Mouse (Mus musculus): ENCODE measurements around the gene Bend6. TPM values are rescaled to one million over a fixed set of nuclear protein-coding genes. Genes with fewer than 3 reads are reported as not detected.

Bend6 gene
- 1 to 10 TPM; 1.3 to 4.3 TPM for polyA plus RNA-seq (2012; fragmentation: generic; extraction: Trizol)

GRCm38 (mm10) chr1:33907421-33908190, at the start of gene Bend6:
Bend6 (minus strand) TSS chr1:33907816.

GRCm38 (mm10) chr1:33908191-33908962, 761 bp upstream of the Bend6 start, which contains the start of gene Dst:
Dst (plus strand) TSS chr1:33908225.

GRCm38 (mm10) chr1:33813868-33814794, 93.5 kb downstream of the Bend6 start, which contains the start of gene Zfp451:
Zfp451 (minus strand) TSS chr1:33814595.

Other genes starting within 250 kb of the Bend6 start
- 10 to 100 TPM in 1 of 2 experiments, 1 to 10 TPM in 1; 6.0 to 15.2 TPM for gene Prim2, start 238.0 kb downstream of the Bend6 start, polyA plus RNA-seq (2012; fragmentation: generic; extraction: Trizol)
- 10 to 100 TPM in 1 of 2 experiments, 1 to 10 TPM in 1; 1.8 to 11.2 TPM for gene Rab23, start 187.9 kb downstream of the Bend6 start, polyA plus RNA-seq (2012; fragmentation: generic; extraction: Trizol)
- 10 to 100 TPM in 1 of 2 experiments, 1 to 10 TPM in 1; 6.2 to 16.7 TPM for gene Bag2, start 150.0 kb downstream of the Bend6 start, polyA plus RNA-seq (2012; fragmentation: generic; extraction: Trizol)
- 1 to 10 TPM; 2.0 to 9.9 TPM for gene Zfp451, start 93.2 kb downstream of the Bend6 start, polyA plus RNA-seq (2012; fragmentation: generic; extraction: Trizol)
- gene Dst, start 409 bp upstream of the Bend6 start, polyA plus RNA-seq (2012; fragmentation: generic; extraction: Trizol), result 10 to 100 TPM in 1 of 2 experiments, 1 to 10 TPM in 1; 1.8 to 14.6 TPM

All from C3H10T1/2 (cell line).